Mouse (Mus musculus) brown adipose tissue, adult 24 weeks (tissue): ENCODE data around the gene Cib3. TPM values are rescaled to one million over a fixed set of nuclear protein-coding genes. Genes with fewer than 3 reads are reported as not detected.

Experiments
- H3K27ac ChIP-seq: fragments of 200-500 bp; replicated peaks from 2 replicates; pipeline ENCODE4 v1.5.1; 2012; ENCODE audit warnings: low read depth, mild to moderate bottlenecking, low read length
- H3K4me1 ChIP-seq: fragments of 200-500 bp; 2 replicates; pipeline ENCODE4 v1.6.1; 2012; ENCODE audit warnings: low read length, mixed read lengths; ENCODE audit not compliant: control insufficient read depth, insufficient read depth, insufficient read length
- H3K4me3 ChIP-seq: fragments of 200-500 bp; 2 replicates; pipeline ENCODE4 v1.5.1; 2012; ENCODE audit warnings: low read depth, mild to moderate bottlenecking, low read length, moderate library complexity; ENCODE audit not compliant: insufficient read depth
- polyA plus RNA-seq: library from polyadenylated mRNA; stranded (reverse); fragments of >200 nt; gene quantifications from 2 replicates; pipeline ENCODE4 v1.2.4, GENCODE M21; 2012; ENCODE audit not compliant: missing spikeins, insufficient read depth, insufficient read length

The Cib3 gene
- 2.0 TPM in 1 of 2 replicates, not detected in the other for polyA plus RNA-seq

GRCm38 (mm10) chr8:72212751-72213150 lies at the start of gene Cib3:
Cib3 (minus strand) TSS chr8:72212837.
- H3K4me1 ChIP-seq, result no peaks in the 10 kb centered on the region

GRCm38 (mm10) chr8:72261872-72262271 lies 49.2 kb upstream of the Cib3 start:
- Histone ChIP-seq H3K4me1 (peaks cover 9% of the 10 kb centered on the region; the same call in 1 of the 2 replicates), H3K27ac (peak overlapping the region; percentile 55), H3K4me3 (no peak overlapping the region)

More at GRCm38 (mm10) chr8:72212751-72213150, at the start of gene Cib3:
- Histone ChIP-seq H3K27ac (no peak within 1 kb of the TSS), H3K4me3 (no peak within 1 kb of the TSS)

GRCm38 (mm10) chr8:72261431-72261830 lies 48.8 kb upstream of the Cib3 start:
- H3K4me1 ChIP-seq, result peaks cover 9% of the 10 kb centered on the region; the same call in 1 of the 2 replicates
- no peak overlapping the region for H3K4me3 ChIP-seq
- H3K27ac ChIP-seq, result no peak overlapping the region

- Histone ChIP-seq H3K4me1 (peaks cover 9% of the 10 kb centered on the region; the same call in 1 of the 2 replicates), H3K4me3 (no peak overlapping the region), H3K27ac (no peak overlapping the region)
These were observed 48.4 kb upstream of the Cib3 start for GRCm38 (mm10) chr8:72261019-72261418.

- Histone ChIP-seq H3K4me3 (no peak overlapping the region), H3K27ac (no peak overlapping the region), H3K4me1 (peaks cover 5% of the 10 kb centered on the region; the same call in 1 of the 2 replicates)
These were observed 47.9 kb upstream of the Cib3 start for GRCm38 (mm10) chr8:72260585-72260984.

GRCm38 (mm10) chr8:72259862-72260261 lies 47.2 kb upstream of the Cib3 start:
- no peak overlapping the region for H3K27ac ChIP-seq
- peaks cover 5% of the 10 kb centered on the region; the same call in 1 of the 2 replicates for H3K4me1 ChIP-seq
- no peak overlapping the region for H3K4me3 ChIP-seq

- Histone ChIP-seq H3K4me3 (no peak overlapping the region), H3K4me1 (peaks cover 5% of the 10 kb centered on the region; the same call in 1 of the 2 replicates)
These were observed 45.2 kb upstream of the Cib3 start for GRCm38 (mm10) chr8:72257902-72258238.

GRCm38 (mm10) chr8:72257171-72257901 lies 44.7 kb upstream of the Cib3 start:
- Histone ChIP-seq H3K27ac (no peak overlapping the region), H3K4me3 (no peak overlapping the region), H3K4me1 (peaks cover 5% of the 10 kb centered on the region; the same call in 1 of the 2 replicates)

More at GRCm38 (mm10) chr8:72257902-72258238, 45.2 kb upstream of the Cib3 start:
- no peak overlapping the region for H3K27ac ChIP-seq

- H3K4me1 ChIP-seq, result peaks cover 16% of the 10 kb centered on the region
- H3K4me3 ChIP-seq, result no peak overlapping the region
- no peak overlapping the region for H3K27ac ChIP-seq
These were observed 32.0 kb upstream of the Cib3 start for GRCm38 (mm10) chr8:72244610-72245009.

GRCm38 (mm10) chr8:72242226-72242625 lies 29.6 kb upstream of the Cib3 start:
- H3K27ac ChIP-seq, result peak overlapping the region; percentile 100
- H3K4me1 ChIP-seq, result peaks cover 16% of the 10 kb centered on the region
- H3K4me3 ChIP-seq, result no peak overlapping the region

GRCm38 (mm10) chr8:72240951-72241350 lies 28.3 kb upstream of the Cib3 start:
- Histone ChIP-seq H3K4me1 (peaks cover 16% of the 10 kb centered on the region), H3K4me3 (peak overlapping the region; percentile 93), H3K27ac (peak overlapping the region; percentile 100)

GRCm38 (mm10) chr8:72240403-72240763 lies 27.7 kb upstream of the Cib3 start:
- H3K4me1 ChIP-seq, result peaks cover 16% of the 10 kb centered on the region
- peak overlapping the region; percentile 93 for H3K4me3 ChIP-seq
- H3K27ac ChIP-seq, result peak overlapping the region; percentile 100

- Histone ChIP-seq H3K4me3 (peak within 1 kb of the TSS; percentile 93), H3K27ac (peak within 1 kb of the TSS; percentile 100), H3K4me1 (peaks cover 16% of the 10 kb centered on the region)
These were observed 27.1 kb upstream of the Cib3 start, which contains the start of gene Ap1m1 for GRCm38 (mm10) chr8:72239499-72240402. Ap1m1 (plus strand) TSS chr8:72240018.

GRCm38 (mm10) chr8:72222656-72223055 lies 10.0 kb upstream of the Cib3 start:
- Histone ChIP-seq H3K4me3 (no peak overlapping the region), H3K27ac (no peak overlapping the region), H3K4me1 (no peaks in the 10 kb centered on the region)

GRCm38 (mm10) chr8:72220758-72221157 lies 8.1 kb upstream of the Cib3 start:
- Histone ChIP-seq H3K4me3 (peak overlapping the region; percentile 77), H3K27ac (no peak overlapping the region), H3K4me1 (no peaks in the 10 kb centered on the region)
